Mouse (Mus musculus) MEL (cell line): ENCODE data around the gene Olfr1367. TPM values are rescaled to one million over a fixed set of nuclear protein-coding genes. Genes with fewer than 3 reads are reported as not detected.

Experiments used
- DNase-seq: peaks from one replicate; pipeline ENCODE4 v3.0.0; 2011; ENCODE audit warnings: low read depth, low spot score
- H3K27ac ChIP-seq: 2 replicates; pipeline ENCODE4 v1.5.1; 2012; ENCODE audit warnings: low read depth, mild to moderate bottlenecking, control low read depth, low read length, moderate library complexity; ENCODE audit not compliant: control insufficient read depth
- H3K27me3 ChIP-seq, 2 experiments: fragments of 150-350 bp in 1 of 2; sonication (generic) in 1 of 2; 2 replicates each; pipeline ENCODE4 v1.6.1; 2012; ENCODE audit warnings: low read length in 2 of 2, mild to moderate bottlenecking in 2 of 2, improper control_type of control experiment in 1 of 2, moderate library complexity in 1 of 2; ENCODE audit not compliant: insufficient read depth in 2 of 2, control insufficient read depth in 1 of 2
- H3K36me3 ChIP-seq, 2 experiments: 2 replicates each; pipeline ENCODE4 v1.6.1; 2012 to 2014; ENCODE audit warnings: low read length in 2 of 2, improper control_type of control experiment in 1 of 2, inconsistent platforms in 1 of 2, mild to moderate bottlenecking in 1 of 2; ENCODE audit not compliant: insufficient read depth in 2 of 2, control insufficient read depth in 1 of 2
- H3K4me1 ChIP-seq, 2 experiments: fragments of 150-350 bp in 1 of 2; sonication (generic) in 1 of 2; 2 replicates each; pipeline ENCODE4 v1.6.1; 2012; ENCODE audit warnings: low read length in 2 of 2, improper control_type of control experiment in 1 of 2, mild to moderate bottlenecking in 1 of 2; ENCODE audit not compliant: insufficient read depth in 2 of 2, control insufficient read depth in 1 of 2
- H3K4me3 ChIP-seq, 2 experiments: fragments of 150-350 bp in 1 of 2; sonication (generic) in 1 of 2; 2 replicates each; pipeline ENCODE4 v1.5.1; 2012; ENCODE audit warnings: low read depth in 2 of 2, low read length in 2 of 2, mild to moderate bottlenecking in 2 of 2, moderate library complexity in 2 of 2, control low read depth in 1 of 2, improper control_type of control experiment in 1 of 2; ENCODE audit not compliant: control insufficient read depth in 1 of 2, insufficient read depth in 1 of 2
- H3K79me2 ChIP-seq: 2 replicates; pipeline ENCODE4 v1.6.1; 2012; ENCODE audit warnings: mild to moderate bottlenecking, low read length, moderate library complexity; ENCODE audit not compliant: control insufficient read depth, poor library complexity, insufficient read depth
- H3K9ac ChIP-seq: 2 replicates; pipeline ENCODE4 v1.6.1; 2012; ENCODE audit warnings: low read depth, mild to moderate bottlenecking, control low read depth, low read length, moderate library complexity; ENCODE audit not compliant: control insufficient read depth, poor library complexity, severe bottlenecking
- H3K9me3 ChIP-seq: fragments of 150-350 bp; sonication (generic); replicated peaks from 2 replicates; pipeline ENCODE4 v1.6.1; 2012; ENCODE audit warnings: mild to moderate bottlenecking, low read length, improper control_type of control experiment, moderate library complexity; ENCODE audit not compliant: insufficient read depth
- CHD1 ChIP-seq: IDR thresholded peaks from 2 replicates; pipeline ENCODE4 v1.6.1; 2012; ENCODE audit warnings: low read depth, mild to moderate bottlenecking, inconsistent platforms, low read length, improper control_type of control experiment
- CTCF ChIP-seq, 3 experiments: IDR thresholded peaks in 2 of 3; conservative IDR thresholded peaks in 1 of 3; 2 replicates each; pipeline ENCODE4 v1.5.1; 2011 to 2012; ENCODE audit warnings: low read length in 3 of 3, low read depth in 2 of 3, mild to moderate bottlenecking in 2 of 3, improper control_type of control experiment in 1 of 3, inconsistent platforms in 1 of 3, mixed read lengths in 1 of 3, moderate library complexity in 1 of 3; ENCODE audit not compliant: control insufficient read depth in 1 of 3, insufficient read depth in 1 of 3, poor library complexity in 1 of 3, severe bottlenecking in 1 of 3
- E2F4 ChIP-seq: IDR thresholded peaks from 2 replicates; pipeline ENCODE4 v1.6.1; 2011; ENCODE audit warnings: low read depth, low read length, improper control_type of control experiment, borderline replicate concordance
- GABPA ChIP-seq: IDR thresholded peaks from 2 replicates; pipeline ENCODE4 v1.6.1; 2012; ENCODE audit warnings: low read depth, mild to moderate bottlenecking, inconsistent platforms, low read length, improper control_type of control experiment, moderate library complexity
- GATA1 ChIP-seq: IDR thresholded peaks from 2 replicates; pipeline ENCODE4 v1.6.1; 2011; ENCODE audit warnings: low read depth, low read length, improper control_type of control experiment
- HCFC1 ChIP-seq: IDR thresholded peaks from 2 replicates; pipeline ENCODE4 v1.6.1; 2012; ENCODE audit warnings: low read depth, mild to moderate bottlenecking, inconsistent platforms, low read length, improper control_type of control experiment, moderate library complexity
- JUND ChIP-seq: IDR thresholded peaks from 2 replicates; pipeline ENCODE4 v1.6.1; 2011; ENCODE audit warnings: low read depth, mild to moderate bottlenecking, improper control_type of control experiment, low read length
- KAT2A ChIP-seq: conservative IDR thresholded peaks from 2 replicates; pipeline ENCODE4 v1.6.1; 2012; ENCODE audit warnings: low read depth, low read length, improper control_type of control experiment, inconsistent platforms
- MAFK ChIP-seq: IDR thresholded peaks from 2 replicates; pipeline ENCODE4 v1.6.1; 2011; ENCODE audit warnings: low read depth, mild to moderate bottlenecking, low read length, improper control_type of control experiment, borderline replicate concordance
- MEF2A ChIP-seq: IDR thresholded peaks from 2 replicates; pipeline ENCODE4 v1.6.1; 2014; ENCODE audit warnings: low read depth, mild to moderate bottlenecking, inconsistent platforms, low read length, improper control_type of control experiment; ENCODE audit not compliant: poor library complexity, insufficient replicate concordance, severe bottlenecking; ENCODE audit errors: extremely low read depth
- MYB ChIP-seq: IDR thresholded peaks from 2 replicates; pipeline ENCODE4 v1.6.1; 2011; ENCODE audit warnings: mild to moderate bottlenecking, low read depth, low read length, improper control_type of control experiment
- MYC ChIP-seq: IDR thresholded peaks from 2 replicates; pipeline ENCODE4 v1.6.1; 2011; ENCODE audit warnings: low read depth, mild to moderate bottlenecking, low read length, improper control_type of control experiment, moderate library complexity
- POLR2A ChIP-seq, 2 experiments: IDR thresholded peaks; 2 replicates each; pipeline ENCODE4 v1.6.1; 2011 to 2012; ENCODE audit warnings: low read length in 2 of 2, mild to moderate bottlenecking in 2 of 2, control low read depth in 1 of 2, improper control_type of control experiment in 1 of 2, low read depth in 1 of 2, moderate library complexity in 1 of 2; ENCODE audit not compliant: control insufficient read depth in 1 of 2, insufficient read depth in 1 of 2, poor library complexity in 1 of 2
- POLR2AphosphoS2 ChIP-seq: IDR thresholded peaks from 2 replicates; pipeline ENCODE4 v1.6.1; 2011; ENCODE audit warnings: low read length, improper control_type of control experiment
- SIN3A ChIP-seq: IDR thresholded peaks from 2 replicates; pipeline ENCODE4 v1.6.1; 2012; ENCODE audit warnings: low read length, improper control_type of control experiment, inconsistent platforms
- TAL1 ChIP-seq: IDR thresholded peaks from 2 replicates; pipeline ENCODE4 v1.6.1; 2012; ENCODE audit warnings: mild to moderate bottlenecking, inconsistent platforms, low read length, moderate library complexity, mixed read lengths
- TBP ChIP-seq: IDR thresholded peaks from 2 replicates; pipeline ENCODE4 v1.8.0; 2011; ENCODE audit warnings: low read depth, low read length, improper control_type of control experiment
- ZC3H11A ChIP-seq: IDR thresholded peaks from 2 replicates; pipeline ENCODE4 v1.6.1; 2012; ENCODE audit warnings: low read depth, mild to moderate bottlenecking, inconsistent platforms, low read length, improper control_type of control experiment
- ZKSCAN1 ChIP-seq: IDR thresholded peaks from 2 replicates; pipeline ENCODE4 v1.6.1; 2012; ENCODE audit warnings: low read depth, mild to moderate bottlenecking, inconsistent platforms, low read length, improper control_type of control experiment, moderate library complexity
- ZMIZ1 ChIP-seq: IDR thresholded peaks from 2 replicates; pipeline ENCODE4 v1.6.1; 2012; ENCODE audit warnings: low read depth, mild to moderate bottlenecking, inconsistent platforms, low read length, improper control_type of control experiment, moderate library complexity
- ZNF384 ChIP-seq: IDR thresholded peaks from 2 replicates; pipeline ENCODE4 v1.6.1; 2012; ENCODE audit warnings: low read depth, mild to moderate bottlenecking, inconsistent platforms, low read length, improper control_type of control experiment
- polyA plus RNA-seq, 2 experiments: library from polyadenylated mRNA; stranded (reverse) in 1 of 2; unstranded in 1 of 2; fragments of >175 nt in 1 of 2; fragments of >200 nt in 1 of 2; gene quantifications; 2 replicates each; pipeline versions ENCODE4 v1.2.1 to v1.2.4; 2012; ENCODE audit warnings: low replicate concordance in 2 of 2, low read depth in 1 of 2; ENCODE audit not compliant: insufficient read length in 2 of 2, insufficient read depth in 1 of 2, missing spikeins in 1 of 2
- total RNA-seq: library from RNA; depleted of rRNA; stranded (reverse); fragments of 300-350 nt; gene quantifications from 2 replicates; pipeline ENCODE4 v1.2.3, GENCODE M21; 2012

Gene Olfr1367
- total and polyA plus RNA-seq, 3 experiments, result not detected

DNA sequence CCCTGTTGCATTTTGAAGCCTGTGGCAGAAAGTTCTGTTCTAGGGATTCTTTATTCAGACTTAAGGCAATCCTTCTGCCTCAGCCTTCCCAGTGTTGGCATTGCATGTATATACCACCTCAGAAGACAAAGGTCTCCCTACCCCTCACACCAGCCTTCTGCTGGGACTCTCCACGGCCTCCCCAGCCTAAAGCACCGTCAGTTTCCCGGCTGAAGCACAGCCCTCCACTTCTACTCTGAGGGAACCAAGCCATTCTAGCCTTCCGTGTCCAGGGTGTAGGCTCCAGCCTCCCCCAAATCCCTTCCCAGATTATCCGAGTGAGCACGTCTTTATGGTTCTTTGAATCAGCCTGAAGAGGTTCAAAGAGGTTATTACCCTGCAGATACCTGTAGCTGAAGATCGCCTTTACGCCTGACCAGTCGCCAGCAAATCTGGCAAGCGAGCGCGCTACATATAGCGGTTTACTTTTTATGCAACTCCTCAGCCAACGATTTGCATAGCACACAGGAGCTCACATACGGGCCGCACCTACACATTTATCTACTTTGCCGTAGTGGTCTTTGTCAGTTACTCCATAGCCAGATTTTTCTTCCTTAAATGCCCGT is 24.7 kb upstream of the Olfr1367 start:
- Histone ChIP-seq H3K79me2 (no peaks in the 10 kb centered on the region), H3K9me3 (no peaks in the 10 kb centered on the region), H3K27me3 (no peaks in the 10 kb centered on the region), H3K36me3 (peaks cover 0 to 9% of the 10 kb centered on the region in 2 experiments; a peak in 2 of 4 replicates), H3K9ac (peak overlapping the region; percentile 3; the same call in 1 of the 2 replicates), H3K4me3 (peak overlapping the region; percentile 1 to 43), H3K27ac (no peak overlapping the region), H3K4me1 (peaks cover 0 to 4% of the 10 kb centered on the region in 2 experiments; a peak in 2 of 4 replicates)
- DNase-seq, result peak; percentile 51
- TF ChIP-seq CTCF (IDR thresholded peaks at IDR 0.05 in 2 of 3, conservative IDR thresholded peaks at IDR 0.05 in 1 of 3; ENCODE audit: control insufficient read depth in 1 of 3, insufficient read depth in 1 of 3, low read depth in 2 of 3, low read length in 3 of 3, poor library complexity in 1 of 3, severe bottlenecking in 1 of 3), result no peak
- TF ChIP-seq ZC3H11A, result no peak
- no peak for TF ChIP-seq TAL1
- TF ChIP-seq MYB, result no peak
- no peak for TF ChIP-seq ZKSCAN1
- no peak for TF ChIP-seq POLR2AphosphoS2
- TF ChIP-seq POLR2A (IDR thresholded peaks at IDR 0.05; ENCODE audit: control insufficient read depth in 1 of 2, insufficient read depth in 1 of 2, low read depth in 1 of 2, low read length in 2 of 2, poor library complexity in 1 of 2), result no peak
- TF ChIP-seq KAT2A, result no peak
- no peak for TF ChIP-seq E2F4
- TF ChIP-seq ZMIZ1, result no peak
- no peak for TF ChIP-seq HCFC1
- TF ChIP-seq ZNF384, result no peak
- TF ChIP-seq CHD1, result no peak
- no peak for TF ChIP-seq JUND
- no peak for TF ChIP-seq MEF2A

DNA sequence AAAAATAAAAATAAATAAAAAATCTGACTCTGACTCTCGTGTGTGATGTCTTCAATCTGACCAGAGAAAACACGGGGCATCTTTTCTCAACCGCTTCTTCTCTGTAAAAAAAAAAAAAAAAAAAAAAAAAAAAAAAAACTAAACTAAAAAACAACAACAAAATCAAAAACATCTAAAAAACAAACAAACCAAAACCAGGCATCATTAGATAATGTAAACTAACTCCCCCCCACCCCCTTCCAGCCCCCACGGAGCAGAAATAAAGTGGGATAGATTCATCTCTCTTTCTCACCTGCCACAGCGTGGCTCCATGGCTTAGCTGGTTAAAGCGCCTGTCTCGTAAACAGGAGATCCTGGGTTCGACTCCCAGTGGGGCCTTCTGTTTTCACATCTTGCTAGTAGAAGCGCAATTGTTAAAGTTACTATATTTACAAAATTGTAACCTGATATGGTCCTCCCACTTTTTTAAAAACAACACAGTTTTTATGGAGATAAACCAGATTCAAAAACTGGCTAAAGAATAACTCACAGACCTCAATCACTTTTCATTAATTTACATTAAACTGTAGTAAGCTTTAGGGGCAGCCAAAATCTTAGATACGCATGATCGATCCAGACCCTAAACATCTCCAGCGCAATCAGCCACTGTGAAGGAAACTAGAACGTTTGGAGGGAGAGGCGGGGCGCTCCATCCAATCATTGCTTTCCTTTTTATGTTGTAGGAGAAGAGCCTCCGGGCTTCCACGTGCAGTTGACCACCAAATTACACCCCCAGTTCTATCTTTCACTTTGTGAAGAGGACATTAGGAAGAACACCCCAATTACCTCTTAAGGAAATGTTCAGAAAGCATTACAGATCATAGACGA is 24.0 kb upstream of the Olfr1367 start:
- H3K4me1 ChIP-seq, result peaks cover 0 to 8% of the 10 kb centered on the region in 2 experiments; a peak in 2 of 4 replicates
- peaks cover 0 to 9% of the 10 kb centered on the region in 2 experiments; a peak in 2 of 4 replicates for H3K36me3 ChIP-seq
- H3K9me3 ChIP-seq, result no peaks in the 10 kb centered on the region
- peak overlapping the region; percentile 13 to 43 for H3K4me3 ChIP-seq
- TF ChIP-seq SIN3A, result no peak
- no peak for TF ChIP-seq MYC
- no peak for TF ChIP-seq GABPA
- peak; percentile 30 for TF ChIP-seq GATA1
- peak; percentile 90 for TF ChIP-seq MAFK
- peak; percentile 100 for TF ChIP-seq TBP
- peak; percentile 82 for TF ChIP-seq ZNF384
- TF ChIP-seq, all 39 proteins: peak for 4
- DNase-seq, result peak; percentile 87
- H3K79me2 ChIP-seq, result no peaks in the 10 kb centered on the region
- peak overlapping the region; percentile 15; the same call in 1 of the 2 replicates for H3K9ac ChIP-seq
- H3K27ac ChIP-seq, result no peak overlapping the region
- no peaks in the 10 kb centered on the region for H3K27me3 ChIP-seq
